ENCODE assay signal across 8 mouse cellular contexts in the genomic region with DNA sequence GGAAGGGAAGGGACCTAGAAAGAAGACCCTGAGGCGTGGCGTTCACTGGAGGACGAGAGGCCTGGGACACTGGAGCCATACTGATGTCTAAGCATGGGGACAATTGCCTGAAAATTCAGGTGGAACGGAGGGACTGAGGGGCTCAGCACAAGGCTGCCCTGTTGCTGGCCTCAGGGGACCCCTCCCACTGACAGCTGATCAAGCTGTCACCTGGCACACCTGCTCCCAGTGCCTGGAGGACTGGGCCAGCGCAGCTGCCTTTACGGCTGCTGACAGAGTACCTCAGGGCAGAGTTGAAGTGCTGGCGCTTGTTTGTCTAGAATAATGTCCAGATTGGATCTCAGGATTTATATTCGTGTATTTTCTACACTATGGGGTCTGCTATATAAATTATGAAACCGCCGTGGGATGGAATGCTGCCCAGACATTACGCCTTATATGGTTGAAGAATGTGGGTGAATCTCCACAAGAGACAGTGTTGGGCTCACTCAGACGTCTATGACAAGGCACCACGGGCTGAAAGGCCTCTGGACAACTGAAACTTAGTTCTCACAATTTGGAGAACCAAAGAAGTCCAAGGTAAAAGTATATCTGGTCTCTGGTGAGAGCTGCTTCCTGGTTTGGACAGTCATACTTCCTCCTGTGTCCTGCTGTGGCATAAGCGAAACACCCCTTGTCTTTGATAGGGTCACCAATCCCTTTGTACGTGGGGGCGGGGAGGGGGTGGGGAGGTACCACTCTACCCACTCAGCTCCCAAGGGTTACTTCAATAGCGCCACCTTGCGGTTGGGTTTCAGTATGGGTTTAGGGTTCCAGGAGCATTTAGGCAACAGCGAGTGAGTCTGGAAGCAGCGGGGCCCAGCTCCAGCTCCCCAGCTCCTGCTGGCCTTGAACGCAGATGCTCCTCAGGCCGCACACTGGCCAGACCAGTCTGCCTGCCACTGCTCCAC. TPM values are rescaled to one million over a fixed set of nuclear protein-coding genes. Genes with fewer than 3 reads are reported as not detected.
DNase-seq lines count a peak whose midpoint lies in the region; ATAC-seq and TF ChIP-seq lines count a peak whose summit lies in the region.

No protein-coding gene starts in this region.

- no peak overlapping the region for H3K9ac ChIP-seq in kidney, embryonic 15.5 days
- no peak overlapping the region for H3K9ac ChIP-seq in liver, postnatal 0 days (replicated peaks)
- H3K9ac ChIP-seq in neural tube, embryonic 14.5 days (replicated peaks; ENCODE audit: low read depth, low read length): no peak overlapping the region

- H3K4me3 ChIP-seq in kidney, embryonic 15.5 days (replicated peaks): no peak overlapping the region
- H3K4me3 ChIP-seq in liver, postnatal 0 days (ENCODE audit: low read depth, low read length): no peak overlapping the region
- no peak overlapping the region for H3K4me3 ChIP-seq in neural tube, embryonic 14.5 days (ENCODE audit: low read depth, low read length)

- WGBS in kidney, embryonic 15.5 days: 46% methylated on average over 22 of the region's 22 CpGs
- WGBS in liver, postnatal 0 days (ENCODE audit: insufficient replicate concordance): 47% methylated on average over 22 of the region's 22 CpGs
- WGBS in neural tube, embryonic 14.5 days: 40% methylated on average over 22 of the region's 22 CpGs

- peaks cover 31% of the 10 kb centered on the region for H3K4me1 ChIP-seq in kidney, embryonic 15.5 days
- peaks cover 17% of the 10 kb centered on the region for H3K4me1 ChIP-seq in liver, postnatal 0 days (ENCODE audit: insufficient read depth)
- H3K4me1 ChIP-seq in neural tube, embryonic 14.5 days (ENCODE audit: control insufficient read depth, insufficient read depth, low read length): peaks cover 5% of the 10 kb centered on the region

- peak; percentile 79 for TF ChIP-seq CTCF in liver, postnatal 0 days (IDR thresholded peaks at IDR 0.05; ENCODE audit: low read depth)

- no peak for TF ChIP-seq EP300 in liver, postnatal 0 days (IDR thresholded peaks at IDR 0.05; ENCODE audit: low read depth)

- H3K27ac ChIP-seq in kidney, embryonic 15.5 days: 0 out of 2 replicates have a peak overlapping the region, but pooled peaks have one; percentile 23
- 0 out of 2 replicates have a peak overlapping the region, but pooled peaks have one; percentile 16 for H3K27ac ChIP-seq in liver, postnatal 0 days (ENCODE audit: low read depth)
- no peak overlapping the region for H3K27ac ChIP-seq in neural tube, embryonic 14.5 days (ENCODE audit: low read depth, low read length)

- peak; percentile 48 for ATAC-seq in kidney, embryonic 15.5 days (replicated peaks; ENCODE audit: low FRiP score)
- ATAC-seq in liver, postnatal 0 days: peak; percentile 68
- ATAC-seq in neural tube, embryonic 14.5 days (ENCODE audit: low read depth): peak; percentile 32; the same call in 1 of the 2 replicates

- no peaks in the 10 kb centered on the region for H3K36me3 ChIP-seq in kidney, embryonic 15.5 days
- H3K36me3 ChIP-seq in liver, postnatal 0 days (replicated peaks; ENCODE audit: insufficient read depth, low read length): no peaks in the 10 kb centered on the region
- H3K36me3 ChIP-seq in neural tube, embryonic 14.5 days (ENCODE audit: control insufficient read depth, insufficient read depth, low read length): no peaks in the 10 kb centered on the region

- peak; percentile 45 for DNase-seq in right cerebral cortex, adult 18-20 months
- no peak for DNase-seq in right cerebral cortex, postnatal 25 days
- peak; percentile 50 for DNase-seq in brain, adult 2 months (ENCODE audit: low read depth, low spot score)
- peak; percentile 32 to 51 for DNase-seq in heart, adult 9 months (ENCODE audit: low spot score in 2 of 2)
- peak; percentile 82 for DNase-seq in liver, postnatal 0 days
- DNase-seq in thymus, postnatal 4 days: peak; percentile 83

- no peaks in the 10 kb centered on the region for H3K9me3 ChIP-seq in kidney, embryonic 15.5 days (replicated peaks)
- no peaks in the 10 kb centered on the region for H3K9me3 ChIP-seq in liver, postnatal 0 days (ENCODE audit: low read length)
- no peaks in the 10 kb centered on the region for H3K9me3 ChIP-seq in neural tube, embryonic 14.5 days (ENCODE audit: control insufficient read depth, low read length)

- no peaks in the 10 kb centered on the region; the same call in 1 of the 2 replicates for H3K27me3 ChIP-seq in kidney, embryonic 15.5 days
- H3K27me3 ChIP-seq in liver, postnatal 0 days (ENCODE audit: insufficient read depth, low read length): no peaks in the 10 kb centered on the region
- no peaks in the 10 kb centered on the region for H3K27me3 ChIP-seq in neural tube, embryonic 14.5 days (ENCODE audit: control insufficient read depth, insufficient read depth, low read length)

- peak overlapping the region; percentile 63 for H3K4me2 ChIP-seq in kidney, embryonic 15.5 days
- peak overlapping the region; percentile 50 for H3K4me2 ChIP-seq in liver, postnatal 0 days (ENCODE audit: low read depth, low read length)
- H3K4me2 ChIP-seq in neural tube, embryonic 14.5 days (ENCODE audit: low read depth, low read length): no peak overlapping the region

RNA-seq across cellular contexts. Expression of gene Trim2, which starts 27.0 kb away (rescaled TPM):
- 27.5 and 27.8 TPM in 2 replicates for polyA plus RNA-seq in kidney, embryonic 15.5 days (2015; fragmentation: Nextera tagmentation; extraction: Ambion mirVana)
- 2.7 and 2.9 TPM in 2 replicates for polyA plus RNA-seq in liver, postnatal 0 days (2015; fragmentation: Nextera tagmentation; extraction: Ambion mirVana)
- 136 and 139 TPM in 2 replicates for polyA plus RNA-seq in neural tube, embryonic 14.5 days (2014; fragmentation: Nextera tagmentation; extraction: Ambion mirVana)
